Mouse (Mus musculus): ENCODE data around the gene Naxe. TPM values are rescaled to one million over a fixed set of nuclear protein-coding genes. Genes with fewer than 3 reads are reported as not detected.

The Naxe gene
- polyA plus RNA-seq, 1 experiment from 2014 or later = 167 TPM

DNA sequence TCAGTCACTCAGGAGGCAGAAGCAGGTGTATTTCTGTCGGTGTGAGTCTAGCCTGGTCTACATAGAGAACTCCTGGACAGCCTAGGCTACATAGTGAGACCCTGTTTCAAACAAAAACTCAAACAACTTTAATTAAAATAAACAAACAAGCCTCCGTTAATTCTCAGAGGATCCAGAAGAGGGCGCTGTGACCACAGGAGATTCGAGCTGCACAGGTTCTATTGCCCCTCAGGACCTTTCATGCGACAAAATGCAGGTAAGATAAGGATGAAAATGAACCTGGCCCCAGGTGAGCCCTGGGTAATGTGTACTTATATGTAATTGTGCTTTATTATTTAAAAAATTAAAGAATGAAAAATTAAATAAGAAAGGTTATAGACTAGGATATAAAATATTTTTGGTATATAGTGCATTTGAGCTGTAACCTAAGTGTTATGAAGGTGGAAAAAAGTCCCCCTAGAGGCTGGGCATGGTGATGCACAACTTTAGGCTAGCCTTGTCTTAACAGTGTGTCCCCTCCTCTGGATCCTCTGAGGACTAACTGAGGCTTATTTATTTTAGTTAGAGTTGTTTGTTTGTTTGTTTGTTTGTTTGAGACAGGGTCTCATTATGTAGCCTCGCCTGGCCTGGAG lies 47.5 kb downstream of the Naxe start:
- no peaks in the 10 kb centered on the region for H3K36me3 ChIP-seq
- no peaks in the 10 kb centered on the region; the same call in 1 of the 2 replicates for H3K27me3 ChIP-seq
- H3K9me3 ChIP-seq = no peaks in the 10 kb centered on the region
- no peak overlapping the region for H3K4me2 ChIP-seq (replicated peaks)
- no peaks in the 10 kb centered on the region for H3K4me1 ChIP-seq
- 8% methylated on average over 6 of the region's 6 CpGs for WGBS
- no peak overlapping the region for H3K4me3 ChIP-seq
- no peak overlapping the region for H3K27ac ChIP-seq (replicated peaks)
- ATAC-seq (replicated peaks) = no peak
- H3K9ac ChIP-seq (replicated peaks) = no peak overlapping the region

Other genes starting within 250 kb of the Naxe start
- gene Pear1, start 234.2 kb downstream of the Naxe start, polyA plus RNA-seq (2015; fragmentation: Nextera tagmentation; extraction: Ambion mirVana) = 4.7 and 7.2 TPM in 2 replicates
- not detected in 2 replicates for gene Sh2d2a, start 211.7 kb downstream of the Naxe start, polyA plus RNA-seq (2015; fragmentation: Nextera tagmentation; extraction: Ambion mirVana)
- gene Prcc, start 172.9 kb downstream of the Naxe start, polyA plus RNA-seq (2015; fragmentation: Nextera tagmentation; extraction: Ambion mirVana) = 16.5 and 17.3 TPM in 2 replicates
- gene Hdgf, start 152.2 kb downstream of the Naxe start, polyA plus RNA-seq (2015; fragmentation: Nextera tagmentation; extraction: Ambion mirVana) = 226 and 235 TPM in 2 replicates
- gene Mrpl24, start 139.0 kb downstream of the Naxe start, polyA plus RNA-seq (2015; fragmentation: Nextera tagmentation; extraction: Ambion mirVana) = 62.7 and 68.2 TPM in 2 replicates
- gene Isg20l2, start 128.2 kb downstream of the Naxe start, polyA plus RNA-seq (2015; fragmentation: Nextera tagmentation; extraction: Ambion mirVana) = 49.7 and 50.0 TPM in 2 replicates
- 20.1 and 20.2 TPM in 2 replicates for gene Rrnad1, start 127.8 kb downstream of the Naxe start, polyA plus RNA-seq (2015; fragmentation: Nextera tagmentation; extraction: Ambion mirVana)
- gene Crabp2, start 109.8 kb downstream of the Naxe start, polyA plus RNA-seq (2015; fragmentation: Nextera tagmentation; extraction: Ambion mirVana) = 14.9 and 18.4 TPM in 2 replicates
- gene Nes, start 87.4 kb downstream of the Naxe start, polyA plus RNA-seq (2015; fragmentation: Nextera tagmentation; extraction: Ambion mirVana) = 50.0 and 56.7 TPM in 2 replicates
- gene Bcan, start 58.3 kb downstream of the Naxe start, polyA plus RNA-seq (2015; fragmentation: Nextera tagmentation; extraction: Ambion mirVana) = 26.6 and 27.2 TPM in 2 replicates
- 0.43 and 0.89 TPM in 2 replicates for gene Hapln2, start 30.9 kb downstream of the Naxe start, polyA plus RNA-seq (2015; fragmentation: Nextera tagmentation; extraction: Ambion mirVana)
- 29.7 and 31.1 TPM in 2 replicates for gene Gpatch4, start 15.4 kb downstream of the Naxe start, polyA plus RNA-seq (2015; fragmentation: Nextera tagmentation; extraction: Ambion mirVana)
- gene Ttc24, start 19.8 kb upstream of the Naxe start, polyA plus RNA-seq (2015; fragmentation: Nextera tagmentation; extraction: Ambion mirVana) = not detected in 2 replicates
- gene Iqgap3, start 23.5 kb upstream of the Naxe start, polyA plus RNA-seq (2015; fragmentation: Nextera tagmentation; extraction: Ambion mirVana) = 7.1 and 8.9 TPM in 2 replicates
- 20.1 and 21.3 TPM in 2 replicates for gene Mef2d, start 83.9 kb upstream of the Naxe start, polyA plus RNA-seq (2015; fragmentation: Nextera tagmentation; extraction: Ambion mirVana)
- 0.10 and 0.14 TPM in 2 replicates for gene Rhbg, start 196.2 kb upstream of the Naxe start, polyA plus RNA-seq (2015; fragmentation: Nextera tagmentation; extraction: Ambion mirVana)
- 0.23 TPM in 1 of 2 replicates, not detected in the other for gene Gm38392, start 228.7 kb upstream of the Naxe start, polyA plus RNA-seq (2015; fragmentation: Nextera tagmentation; extraction: Ambion mirVana)
- 9.2 and 9.6 TPM in 2 replicates for gene Tsacc, start 238.5 kb upstream of the Naxe start, polyA plus RNA-seq (2015; fragmentation: Nextera tagmentation; extraction: Ambion mirVana)
- gene Cct3, start 238.6 kb upstream of the Naxe start, polyA plus RNA-seq (2015; fragmentation: Nextera tagmentation; extraction: Ambion mirVana) = 523 and 531 TPM in 2 replicates

Measured in forebrain, embryonic 15.5 days (tissue).